Mouse (Mus musculus): ENCODE measurements at regions not wholly inside any gene's neighbourhood (a gene's known extent, or its start where the extent isn't known, plus 50 kb on each side); places are given as distances from the start of the nearest gene placed in this dataset.
"Not testable (repeated sequence)": the region's sequence is repeated elsewhere in the genome, so short reads cannot be mapped to it uniquely, and the experiment has no call there.

DNA sequence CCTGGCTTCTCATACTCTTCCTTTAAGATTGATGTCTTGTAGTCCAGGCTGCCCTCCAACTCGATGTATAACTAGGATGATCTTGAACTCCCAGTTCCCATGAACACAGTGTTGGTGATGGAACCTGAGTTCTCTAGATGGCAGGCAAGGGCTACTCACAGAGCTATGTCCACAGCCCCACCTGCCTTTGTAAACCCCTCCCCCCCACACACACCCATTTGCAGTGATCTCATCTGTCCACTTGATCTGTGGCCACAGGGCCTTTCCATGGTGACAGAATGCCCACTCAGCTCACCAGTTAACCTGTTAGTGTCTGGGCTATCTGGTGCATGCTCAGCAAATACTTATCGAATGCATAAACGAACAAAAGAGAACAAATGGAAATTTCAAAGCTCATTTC is 176.4 kb downstream of the Nucb2 start:
- DNase-seq (ENCODE audit: low read depth): no peak

GRCm38 (mm10) chr7:116681268-116681667 is 177.1 kb downstream of the Nucb2 start:
- DNase-seq (ENCODE audit: low read depth): no peak

DNA sequence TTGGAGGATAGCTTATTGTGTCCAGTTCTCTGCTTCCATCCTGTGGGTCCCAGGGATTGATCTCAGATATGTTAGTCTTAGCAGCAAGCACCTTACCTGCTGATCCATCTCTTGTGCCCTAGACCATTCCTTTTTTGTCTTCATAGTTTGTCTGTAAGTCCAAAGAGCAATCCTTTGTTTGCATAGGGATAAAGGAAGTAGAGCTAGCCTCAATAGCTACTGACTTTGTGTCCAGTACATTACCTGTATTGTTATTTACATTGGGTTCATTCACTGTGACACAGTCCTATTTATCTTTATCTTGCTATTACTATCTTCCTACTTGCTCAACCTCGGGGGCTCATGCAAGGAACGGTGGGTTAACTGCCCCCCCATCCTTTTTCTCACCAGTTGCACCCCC is 196.2 kb downstream of the Nucb2 start:
- DNase-seq (ENCODE audit: low read depth): no peak

DNA sequence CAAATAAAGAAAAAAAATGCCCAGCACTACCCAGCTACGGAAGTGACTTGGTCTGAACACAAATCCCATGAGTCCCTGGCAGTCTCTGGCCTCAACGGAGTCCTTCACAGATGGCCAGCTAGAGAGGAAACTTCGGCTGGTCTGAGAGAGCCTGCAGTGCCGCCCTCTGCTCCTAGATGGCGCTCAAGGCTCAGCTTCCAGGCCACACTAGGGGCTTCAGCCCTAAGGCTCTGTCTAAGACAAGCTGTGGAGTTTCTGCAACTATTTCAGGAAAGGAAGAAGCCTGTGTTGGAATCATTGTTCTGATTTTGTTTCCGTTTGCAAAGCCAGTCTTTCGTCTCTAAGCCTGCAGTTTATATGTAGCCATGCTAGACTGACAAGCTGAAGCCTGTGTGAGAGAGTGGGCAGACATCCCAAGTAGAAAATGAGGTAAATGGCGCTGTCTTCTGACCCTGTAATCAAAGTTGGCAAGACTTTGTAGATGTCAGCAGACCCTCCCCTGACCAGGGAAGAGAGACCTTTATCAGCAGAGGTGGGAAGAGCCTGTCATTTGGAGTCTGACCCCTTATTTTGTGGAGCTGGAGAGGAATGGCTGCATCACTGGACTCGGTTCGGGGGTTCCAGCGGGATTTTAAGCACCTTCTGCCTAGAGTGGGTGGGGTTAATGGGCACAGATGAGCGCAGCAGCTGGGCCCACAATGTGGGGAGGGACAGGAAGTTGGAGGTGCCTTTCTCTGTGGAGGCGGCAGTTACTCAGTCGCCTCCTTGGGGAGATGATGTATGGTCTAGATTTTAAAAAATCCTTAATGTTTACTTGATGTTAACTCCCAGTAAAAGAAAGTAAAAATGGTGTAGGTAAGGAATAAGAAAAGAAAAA is 197.5 kb downstream of the Nucb2 start:
- DNase-seq (ENCODE audit: low read depth): peak; percentile 4

DNA sequence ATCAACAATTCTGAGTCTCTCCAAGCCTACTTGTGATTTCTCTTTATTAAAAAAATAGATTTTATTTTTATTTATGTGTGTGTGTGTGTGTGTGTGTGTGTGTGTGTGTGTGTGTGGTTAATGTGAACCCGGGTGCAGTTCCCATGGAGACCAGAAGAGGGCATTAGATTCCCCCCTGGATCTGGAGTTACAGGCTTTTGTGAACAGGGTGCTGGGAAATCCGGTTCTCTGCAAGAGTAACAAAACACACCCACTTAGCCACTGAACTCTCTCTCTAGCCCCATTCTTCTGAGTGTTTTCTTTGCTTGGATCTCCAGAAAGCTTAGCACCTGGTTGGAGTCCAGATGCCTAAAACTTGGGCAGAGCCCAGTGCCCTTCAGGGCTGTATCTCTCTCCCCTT is 198.4 kb downstream of the Nucb2 start:
- no peak for DNase-seq (ENCODE audit: low read depth)

GRCm38 (mm10) chr7:116711541-116711940 is 207.4 kb downstream of the Nucb2 start:
- no peak for DNase-seq (ENCODE audit: low read depth)

- DNase-seq (ENCODE audit: low read depth): no peak
These were observed 209.0 kb downstream of the Nucb2 start for GRCm38 (mm10) chr7:116713200-116713599.

- DNase-seq (ENCODE audit: low read depth): no peak
These were observed 211.3 kb downstream of the Nucb2 start for GRCm38 (mm10) chr7:116715234-116716046.

DNA sequence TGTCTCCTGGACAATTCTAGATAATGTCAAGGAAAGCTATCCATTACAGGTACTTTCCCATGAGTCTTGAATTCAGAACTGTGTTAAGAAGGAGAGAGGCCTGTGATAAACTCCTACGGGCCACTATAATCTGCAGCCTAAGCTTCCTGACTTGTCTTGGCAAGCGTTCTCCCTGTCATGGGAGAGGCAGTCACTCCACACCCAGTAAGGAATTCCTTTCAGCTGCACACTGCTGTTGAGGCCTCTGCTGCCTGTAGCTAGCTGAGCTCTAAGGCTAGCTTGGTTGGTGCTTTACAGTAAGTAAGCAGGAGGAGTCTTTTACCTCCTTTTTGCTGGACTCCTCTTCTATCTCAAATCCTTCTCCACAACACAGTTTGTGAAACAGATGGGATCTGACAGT is 224.2 kb downstream of the Nucb2 start:
- no peak for DNase-seq (ENCODE audit: low read depth)

DNA sequence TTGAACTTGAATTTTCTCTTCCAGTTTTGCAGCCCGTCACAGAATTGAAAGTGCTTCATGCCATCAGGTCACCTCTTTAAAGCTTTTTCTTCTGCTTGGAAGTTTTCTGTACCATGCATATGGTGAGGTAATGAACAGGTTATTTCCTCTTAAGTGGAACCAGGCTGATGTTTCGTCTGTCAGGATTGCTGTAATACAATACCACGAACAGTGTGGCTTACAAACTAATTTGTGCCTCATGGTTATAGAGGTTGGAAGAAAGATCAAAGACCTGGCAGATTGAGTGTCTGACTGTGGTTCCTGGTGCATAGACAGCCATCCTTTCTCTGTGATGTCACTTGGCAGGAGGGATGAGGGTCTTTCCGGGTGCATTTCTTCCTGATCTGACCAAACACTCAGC is 225.6 kb downstream of the Nucb2 start:
- no peak for DNase-seq (ENCODE audit: low read depth)

GRCm38 (mm10) chr7:116735676-116736075 is 231.5 kb downstream of the Nucb2 start:
- DNase-seq (ENCODE audit: low read depth): no peak

DNA sequence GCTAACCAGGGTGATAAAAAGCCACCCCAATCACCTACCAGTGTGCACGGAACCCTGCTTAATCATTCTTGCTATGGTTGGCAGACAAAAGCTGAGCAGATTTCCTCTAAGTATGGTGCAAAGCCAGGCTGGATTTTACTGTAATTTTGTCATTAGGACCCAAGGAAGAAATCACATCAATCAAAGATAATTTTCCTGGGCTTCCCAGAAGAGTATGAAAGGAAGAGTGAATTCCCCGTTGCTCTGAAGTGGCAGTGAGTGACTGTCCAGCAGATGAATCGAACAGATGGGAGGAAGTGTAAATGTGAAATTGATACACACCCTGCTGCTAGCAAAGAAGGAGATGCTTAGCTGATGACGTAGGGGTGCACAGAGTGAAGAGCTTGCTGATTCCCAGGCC is 232.2 kb downstream of the Nucb2 start:
- DNase-seq (ENCODE audit: low read depth): no peak

DNA sequence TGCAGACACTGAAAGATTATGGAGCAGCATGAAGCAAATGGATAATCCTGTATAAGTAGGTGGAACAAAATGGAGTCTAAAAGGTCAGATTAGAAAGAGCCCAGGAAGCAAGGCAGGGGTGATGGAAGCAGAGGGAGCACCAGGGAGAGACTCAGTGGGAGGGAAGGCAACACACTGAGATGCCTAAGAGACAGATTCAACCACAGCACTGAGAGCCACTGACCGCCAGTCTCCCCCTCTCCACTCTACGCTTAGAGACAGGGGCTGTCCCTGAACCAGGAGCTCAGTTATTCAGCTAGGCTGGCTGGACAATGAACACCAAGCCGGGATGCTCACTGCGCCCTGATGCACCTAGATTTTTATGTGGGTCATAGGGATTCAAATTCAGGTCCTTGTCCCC is 233.8 kb downstream of the Nucb2 start:
- no peak for DNase-seq (ENCODE audit: low read depth)

- no peak for DNase-seq (ENCODE audit: low read depth)
These were observed 250.4 kb downstream of the Nucb2 start for GRCm38 (mm10) chr7:116754556-116754955.

GRCm38 (mm10) chr7:116792181-116792580 is 288.0 kb downstream of the Nucb2 start:
- DNase-seq (ENCODE audit: low read depth): not testable (repeated sequence)

DNA sequence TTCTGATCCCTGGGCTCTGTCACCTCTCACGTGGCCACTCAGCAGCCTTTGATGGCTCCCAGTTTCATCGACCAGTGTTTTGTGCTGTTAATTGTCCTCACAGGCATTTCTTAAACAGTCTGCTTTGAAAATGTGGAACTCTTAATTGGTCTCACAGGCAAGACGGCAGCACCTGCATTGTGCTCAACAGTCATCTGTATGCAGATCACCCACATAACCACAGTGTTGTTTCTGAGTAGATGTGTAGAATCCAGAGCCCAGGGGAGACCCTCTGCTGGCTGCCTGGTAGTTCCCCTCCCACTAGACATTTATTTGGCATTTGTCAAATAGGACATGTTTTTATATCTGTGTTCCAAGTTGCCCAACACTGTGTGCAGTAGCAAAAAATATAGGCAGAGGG is 304.3 kb downstream of the Nucb2 start:
- no peak for DNase-seq (ENCODE audit: low read depth)

- no peak for DNase-seq (ENCODE audit: low read depth)
These were observed 312.3 kb downstream of the Nucb2 start for GRCm38 (mm10) chr7:116816494-116816893.

GRCm38 (mm10) chr7:116817991-116818390 is 313.8 kb downstream of the Nucb2 start:
- DNase-seq (ENCODE audit: low read depth): no peak

DNA sequence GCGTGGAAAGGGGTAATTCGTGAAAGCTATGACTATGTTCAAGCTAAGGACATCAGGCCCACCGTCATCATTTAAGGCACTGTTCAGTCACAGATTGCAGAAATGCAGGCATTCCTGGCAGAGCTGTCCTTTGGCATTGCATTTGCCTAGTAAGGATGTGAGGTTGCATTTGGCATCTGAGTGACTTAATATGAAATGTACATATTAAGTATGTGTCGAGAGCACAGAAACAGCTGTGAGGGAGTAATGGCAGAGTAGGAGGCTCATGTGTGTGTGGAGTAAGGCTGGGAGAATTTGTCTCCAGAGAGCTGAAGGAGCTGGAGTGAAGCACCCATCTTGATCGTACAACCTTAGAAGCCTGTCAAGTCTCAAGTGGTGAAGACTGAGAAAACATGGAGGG is 316.4 kb downstream of the Nucb2 start:
- no peak for DNase-seq (ENCODE audit: low read depth)

GRCm38 (mm10) chr7:116842894-116843293 is 338.7 kb downstream of the Nucb2 start:
- no peak for DNase-seq (ENCODE audit: low read depth)

GRCm38 (mm10) chr7:116847846-116848730 is 343.9 kb downstream of the Nucb2 start:
- DNase-seq (ENCODE audit: low read depth): no peak

DNA sequence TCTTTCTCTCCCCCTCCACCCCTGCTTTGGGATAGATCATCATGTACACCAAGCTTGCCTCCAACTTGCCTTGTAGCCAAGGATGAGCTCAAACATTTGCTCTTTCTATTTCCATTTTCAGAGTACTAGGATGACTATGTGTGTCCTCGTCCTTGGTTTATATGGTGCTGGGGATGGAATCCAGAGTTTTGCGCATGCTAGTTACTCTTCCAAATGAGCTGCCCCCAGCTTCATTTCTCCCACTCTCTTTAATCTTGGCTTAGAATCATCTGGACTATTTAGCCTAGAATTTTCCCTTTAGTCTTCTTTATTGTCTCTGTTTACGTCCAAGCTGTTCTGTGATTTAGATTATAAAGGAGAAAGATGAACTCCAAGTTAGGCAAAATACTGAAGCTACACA is 349.2 kb downstream of the Nucb2 start:
- no peak for DNase-seq (ENCODE audit: low read depth)
